Mouse (Mus musculus) layer of hippocampus, postnatal 10 days (tissue): Measurements from ENCODE around the gene Camk2n1. TPM values are rescaled to one million over a fixed set of nuclear protein-coding genes. Genes with fewer than 3 reads are reported as not detected.

Source experiments
- DNase-seq, 2 experiments: peaks; one replicate each; pipeline ENCODE4 v3.0.0; 2021; ENCODE audit warnings: low spot score in 2 of 2
- total RNA-seq, 2 experiments: library from RNA; stranded (reverse); gene quantifications; 2 replicates each; pipeline ENCODE4 v1.2.3; 2021

The Camk2n1 gene
- total RNA-seq, 2 experiments from 2014 or later, result 161 to 168 TPM

GRCm38 (mm10) chr4:138507903-138508302 is 53.8 kb downstream of the Camk2n1 start:
- no peak for DNase-seq

Other genes starting within 250 kb of the Camk2n1 start
- gene Hp1bp3, start 238.0 kb upstream of the Camk2n1 start, total RNA-seq, result 100 to 1,000 TPM; 158 to 161 TPM
- 10 to 100 TPM; 19.1 to 21.5 TPM for gene Sh2d5, start 203.9 kb upstream of the Camk2n1 start, total RNA-seq
- 10 to 100 TPM; 12.5 to 12.7 TPM for gene Kif17, start 203.9 kb upstream of the Camk2n1 start, total RNA-seq
- gene Ddost, start 149.6 kb upstream of the Camk2n1 start, total RNA-seq, result 100 to 1,000 TPM; 106 to 108 TPM
- 100 to 1,000 TPM; 128 to 131 TPM for gene Pink1, start 128.0 kb upstream of the Camk2n1 start, total RNA-seq
- gene Cda, start 86.3 kb upstream of the Camk2n1 start, total RNA-seq, result 1 to 10 TPM; 2.1 to 2.3 TPM
- gene Fam43b, start 57.8 kb upstream of the Camk2n1 start, total RNA-seq, result 10 to 100 TPM; 29.3 to 33.8 TPM
- gene Mul1, start 19.6 kb upstream of the Camk2n1 start, total RNA-seq, result 10 to 100 TPM; 39.1 to 43.4 TPM
- gene Vwa5b1, start 181.6 kb downstream of the Camk2n1 start, total RNA-seq, result 1 to 10 TPM; 2.0 to 2.1 TPM